Mouse (Mus musculus) E14TG2a.4 (cell line): Measurements from ENCODE around the gene 1700012P22Rik.

ENCODE experiments used
- H3K27me3 ChIP-seq: 2 replicates; pipeline ENCODE4 v1.6.1; 2014; ENCODE audit warnings: low read length, control low read depth; ENCODE audit not compliant: insufficient read depth
- H3K36me3 ChIP-seq: 2 replicates; pipeline ENCODE4 v1.6.1; 2014; ENCODE audit warnings: low read length, control low read depth; ENCODE audit not compliant: insufficient read depth
- H3K4me1 ChIP-seq: replicated peaks from 2 replicates; pipeline ENCODE4 v1.6.1; 2014; ENCODE audit warnings: low read depth, low read length, control low read depth
- H3K4me3 ChIP-seq: replicated peaks from 2 replicates; pipeline ENCODE4 v1.5.1; 2014; ENCODE audit warnings: mild to moderate bottlenecking, low read length
- H3K9me3 ChIP-seq: 2 replicates; pipeline ENCODE4 v1.6.1; 2014; ENCODE audit warnings: low read length, control low read depth
- CTCF ChIP-seq: conservative IDR thresholded peaks from 2 replicates; pipeline ENCODE4 v1.5.1; 2014; ENCODE audit warnings: low read length
- NANOG ChIP-seq: IDR thresholded peaks from 2 replicates; pipeline ENCODE4 v1.6.1; 2014; ENCODE audit warnings: borderline replicate concordance, low read length, mixed read lengths
- POU5F1 ChIP-seq: IDR thresholded peaks from 2 replicates; pipeline ENCODE4 v1.6.1; 2014; ENCODE audit warnings: low read length, borderline replicate concordance

Gene 1700012P22Rik

DNA sequence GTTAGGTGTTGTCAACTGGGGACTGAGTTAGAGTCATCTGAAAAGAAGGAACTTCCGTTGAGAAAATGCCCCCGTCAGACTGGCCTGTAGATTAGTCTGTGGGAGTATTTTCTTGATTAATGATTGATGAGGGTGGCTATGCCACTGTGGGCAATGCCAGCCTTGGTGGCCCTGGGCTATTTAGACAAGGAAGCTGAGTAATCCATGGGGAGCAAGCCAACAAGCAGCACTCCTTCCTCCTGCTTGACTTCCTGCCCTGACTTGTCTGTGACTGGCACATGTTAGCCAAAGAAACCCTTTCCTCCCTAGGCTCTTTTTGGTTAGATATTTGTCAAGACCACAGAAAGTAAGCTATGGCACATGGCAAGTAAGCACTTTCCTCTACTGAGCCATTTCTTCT lies 7.8 kb downstream of the 1700012P22Rik start:
- Histone ChIP-seq H3K27me3 (no peaks in the 10 kb centered on the region), H3K36me3 (no peaks in the 10 kb centered on the region)
- TF ChIP-seq CTCF = no peak
- no peak for TF ChIP-seq POU5F1
- no peak for TF ChIP-seq NANOG

GRCm38 (mm10) chr4:144428868-144429267 lies 9.7 kb downstream of the 1700012P22Rik start:
- no peaks in the 10 kb centered on the region for H3K27me3 ChIP-seq
- peak; percentile 88 for TF ChIP-seq CTCF
- TF ChIP-seq POU5F1 = no peak
- TF ChIP-seq NANOG = no peak
- no peaks in the 10 kb centered on the region for H3K9me3 ChIP-seq
- no peaks in the 10 kb centered on the region for H3K36me3 ChIP-seq
- H3K4me1 ChIP-seq = no peaks in the 10 kb centered on the region
- H3K4me3 ChIP-seq = no peak overlapping the region

More for the DNA sequence above, 7.8 kb downstream of the 1700012P22Rik start:
- H3K9me3 ChIP-seq = no peaks in the 10 kb centered on the region
- H3K4me1 ChIP-seq = no peaks in the 10 kb centered on the region
- no peak overlapping the region for H3K4me3 ChIP-seq

- Histone ChIP-seq H3K9me3 (no peaks in the 10 kb centered on the region), H3K4me1 (no peaks in the 10 kb centered on the region), H3K27me3 (no peaks in the 10 kb centered on the region), H3K4me3 (no peak overlapping the region), H3K36me3 (no peaks in the 10 kb centered on the region)
- TF ChIP-seq NANOG (no peak), CTCF (no peak), POU5F1 (no peak)
Measured at GRCm38 (mm10) chr4:144424590-144424989, 14.0 kb downstream of the 1700012P22Rik start.

DNA sequence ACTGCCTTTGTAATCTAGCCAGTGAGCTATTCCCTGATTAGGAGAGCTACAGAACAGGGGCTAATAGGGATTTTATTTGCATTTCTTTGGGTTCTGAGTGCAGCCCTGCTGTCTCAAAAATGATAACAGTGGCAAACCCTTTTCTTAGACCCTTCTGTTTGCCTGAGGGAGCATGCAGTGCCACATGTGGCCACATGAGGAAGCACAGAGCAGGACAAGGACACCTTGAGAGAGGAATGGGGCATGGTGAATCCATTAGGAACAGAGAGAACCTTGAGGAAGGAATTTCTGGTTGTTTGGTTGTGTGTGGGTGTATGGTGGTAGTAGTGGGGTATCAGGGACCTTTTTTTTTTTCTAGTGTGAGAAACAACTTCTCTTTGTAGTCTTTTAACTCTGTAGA lies 17.9 kb downstream of the 1700012P22Rik start:
- H3K27me3 ChIP-seq = no peaks in the 10 kb centered on the region
- H3K4me3 ChIP-seq = no peak overlapping the region
- no peaks in the 10 kb centered on the region for H3K4me1 ChIP-seq
- no peaks in the 10 kb centered on the region for H3K36me3 ChIP-seq
- TF ChIP-seq NANOG = no peak
- TF ChIP-seq CTCF = peak; percentile 96
- H3K9me3 ChIP-seq = no peaks in the 10 kb centered on the region

DNA sequence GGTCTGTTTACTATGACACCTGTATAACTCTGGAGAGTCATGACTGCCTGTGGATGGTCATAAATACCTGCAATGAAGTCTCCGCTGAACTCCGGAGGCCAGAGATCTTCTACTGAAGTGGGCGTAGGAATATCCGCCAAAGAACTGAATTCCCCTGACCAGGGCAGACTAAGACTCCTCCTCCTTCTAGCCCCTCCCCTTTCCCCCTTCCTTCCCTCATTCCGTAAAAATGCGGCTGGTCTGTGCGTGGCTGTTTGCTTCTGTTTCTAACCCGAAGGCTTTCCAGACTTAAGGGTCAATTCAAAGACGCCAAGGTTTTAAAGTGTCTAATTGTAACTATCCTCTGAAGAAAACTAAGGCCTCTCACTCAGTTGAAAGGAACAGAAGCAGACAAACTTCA lies 30.3 kb downstream of the 1700012P22Rik start, which contains the start of gene Pramef12:
Gene Pramef12 (minus strand): TSS at position 175 of the 400 bp plus-strand sequence.
- H3K4me1 ChIP-seq = peaks cover 60% of the 10 kb centered on the region
- TF ChIP-seq POU5F1 = no peak
- no peak for TF ChIP-seq CTCF
- TF ChIP-seq NANOG = no peak
- H3K27me3 ChIP-seq = no peaks in the 10 kb centered on the region

GRCm38 (mm10) chr4:144406261-144406660 lies 32.3 kb downstream of the 1700012P22Rik start:
- Histone ChIP-seq H3K4me1 (peaks cover 72% of the 10 kb centered on the region), H3K9me3 (no peaks in the 10 kb centered on the region), H3K36me3 (no peaks in the 10 kb centered on the region), H3K27me3 (no peaks in the 10 kb centered on the region), H3K4me3 (peak overlapping the region; percentile 10; the same call in 1 of the 2 replicates)
- no peak for TF ChIP-seq CTCF
- no peak for TF ChIP-seq NANOG
- TF ChIP-seq POU5F1 = no peak

More for the DNA sequence above, 30.3 kb downstream of the 1700012P22Rik start, which contains the start of gene Pramef12:
- H3K36me3 ChIP-seq = no peaks in the 10 kb centered on the region
- peak within 1 kb of the TSS; percentile 51 for H3K4me3 ChIP-seq
- no peaks in the 10 kb centered on the region for H3K9me3 ChIP-seq

DNA sequence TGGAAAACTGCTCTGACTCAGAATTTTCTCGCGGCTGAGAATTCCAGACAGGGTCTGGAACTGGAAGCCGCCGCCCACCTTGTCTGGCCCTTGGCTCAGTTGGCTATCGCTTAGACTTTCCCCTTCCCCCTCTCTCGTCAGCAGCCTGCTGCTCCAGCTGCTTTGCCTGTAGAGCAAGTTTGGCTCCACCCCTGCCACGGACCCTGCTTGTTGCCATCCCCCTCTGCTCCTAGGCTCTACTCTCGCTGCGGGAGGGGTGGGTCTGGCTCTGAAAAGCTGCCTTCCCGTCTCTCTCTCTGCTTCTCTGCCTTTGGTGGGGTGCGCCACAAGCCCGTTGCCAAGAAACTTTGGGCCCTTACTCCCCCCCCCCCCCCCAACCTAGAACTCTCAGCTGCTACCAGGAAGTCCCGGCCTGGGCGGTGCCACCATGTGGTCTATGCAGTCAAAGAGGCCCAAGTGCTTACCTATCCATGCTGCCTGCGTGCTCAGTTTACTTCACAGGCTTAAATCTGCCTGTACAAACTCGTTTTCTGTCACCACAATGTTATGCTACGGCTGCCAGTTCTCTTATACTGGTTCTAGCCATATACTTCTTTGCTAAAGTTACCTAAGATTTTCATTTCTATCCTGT lies 34.0 kb downstream of the 1700012P22Rik start:
- Histone ChIP-seq H3K36me3 (no peaks in the 10 kb centered on the region), H3K27me3 (no peaks in the 10 kb centered on the region)
- TF ChIP-seq CTCF = no peak
- no peak for TF ChIP-seq NANOG
- TF ChIP-seq POU5F1 = no peak

GRCm38 (mm10) chr4:144402712-144403111 lies 35.9 kb downstream of the 1700012P22Rik start:
- Histone ChIP-seq H3K36me3 (no peaks in the 10 kb centered on the region), H3K4me1 (peaks cover 66% of the 10 kb centered on the region), H3K27me3 (no peaks in the 10 kb centered on the region), H3K4me3 (peak overlapping the region; percentile 56; the same call in 1 of the 2 replicates), H3K9me3 (no peaks in the 10 kb centered on the region)
- no peak for TF ChIP-seq NANOG
- no peak for TF ChIP-seq CTCF
- TF ChIP-seq POU5F1 = no peak

More for the DNA sequence above, 34.0 kb downstream of the 1700012P22Rik start:
- Histone ChIP-seq H3K4me3 (peak overlapping the region; percentile 75), H3K4me1 (peaks cover 78% of the 10 kb centered on the region), H3K9me3 (no peaks in the 10 kb centered on the region)
